Mouse (Mus musculus): ENCODE measurements around the gene Cym. TPM values are rescaled to one million over a fixed set of nuclear protein-coding genes. Genes with fewer than 3 reads are reported as not detected.

The Cym gene
- polyA plus RNA-seq, 1 experiment from 2014 or later: 0.15 TPM

Other genes starting within 250 kb of the Cym start
- gene Kcna3, start 185.6 kb downstream of the Cym start, polyA plus RNA-seq (2015; fragmentation: Nextera tagmentation; extraction: Ambion mirVana): 1.1 and 1.5 TPM in 2 replicates
- gene Kcna2, start 120.6 kb downstream of the Cym start, polyA plus RNA-seq (2015; fragmentation: Nextera tagmentation; extraction: Ambion mirVana): 0.14 and 0.22 TPM in 2 replicates
- gene Kcna10, start 38.7 kb downstream of the Cym start, polyA plus RNA-seq (2015; fragmentation: Nextera tagmentation; extraction: Ambion mirVana): 0.08 and 0.09 TPM in 2 replicates
- gene A630076J17Rik, start 8.9 kb upstream of the Cym start, polyA plus RNA-seq (2015; fragmentation: Nextera tagmentation; extraction: Ambion mirVana): not detected in 2 replicates
- 0.06 and 0.07 TPM in 2 replicates for gene Prok1, start 18.0 kb upstream of the Cym start, polyA plus RNA-seq (2015; fragmentation: Nextera tagmentation; extraction: Ambion mirVana)
- 175 and 176 TPM in 2 replicates for gene Lamtor5, start 57.1 kb upstream of the Cym start, polyA plus RNA-seq (2015; fragmentation: Nextera tagmentation; extraction: Ambion mirVana)
- 6.7 and 7.1 TPM in 2 replicates for gene Slc16a4, start 69.5 kb upstream of the Cym start, polyA plus RNA-seq (2015; fragmentation: Nextera tagmentation; extraction: Ambion mirVana)
- gene Rbm15, start 111.9 kb upstream of the Cym start, polyA plus RNA-seq (2015; fragmentation: Nextera tagmentation; extraction: Ambion mirVana): 11.6 and 12.8 TPM in 2 replicates
- gene Kcnc4, start 237.8 kb upstream of the Cym start, polyA plus RNA-seq (2015; fragmentation: Nextera tagmentation; extraction: Ambion mirVana): 0.54 and 0.61 TPM in 2 replicates